Mouse (Mus musculus): ENCODE data around the gene Usp46.

DNA sequence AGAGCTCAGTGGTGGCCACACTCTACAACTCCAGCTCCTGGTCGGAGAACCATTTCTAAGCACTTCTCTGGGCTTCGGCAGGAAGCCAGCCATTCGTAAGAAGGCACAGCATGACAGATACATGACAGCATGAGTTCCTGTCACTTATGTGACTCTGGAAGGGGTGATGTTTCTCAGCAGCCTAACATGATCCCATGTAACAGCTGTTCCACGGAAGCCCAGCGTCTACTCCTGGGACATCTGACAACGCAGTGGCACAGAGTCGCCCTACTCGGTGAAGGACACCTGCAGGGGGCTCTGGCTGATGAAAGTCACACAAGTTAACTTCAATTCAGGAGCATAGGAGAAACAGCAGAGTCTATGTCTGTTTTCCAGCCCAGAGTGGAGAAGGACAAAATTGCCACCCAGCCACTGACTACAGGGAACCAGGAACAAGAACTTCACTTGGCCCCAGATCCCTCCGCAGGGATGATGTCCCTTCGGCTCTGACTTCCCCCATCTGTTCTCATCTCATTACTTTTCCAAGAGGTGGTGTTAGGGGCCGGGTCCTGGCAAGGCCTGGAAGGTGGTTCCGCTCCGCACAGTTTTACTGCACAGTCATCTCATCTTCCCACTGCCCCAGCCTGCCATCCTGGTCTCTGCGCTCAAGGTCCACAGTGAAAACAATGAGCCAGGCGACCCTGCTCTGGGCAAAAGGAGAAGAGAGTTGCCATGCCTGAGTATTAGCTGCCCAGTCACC, 15.9 kb downstream of the Usp46 start:
- TF ChIP-seq CTCF (IDR thresholded peaks at IDR 0.05; ENCODE audit: low read depth, low read length) = no peak
- no peak for TF ChIP-seq POLR2A (IDR thresholded peaks at IDR 0.05; ENCODE audit: borderline replicate concordance, low read depth, low read length)
